Mouse (Mus musculus) CH12F3 (cell line): ENCODE measurements around the gene Kirrel3.

Source experiments
- in situ Hi-C: fragments of 300-500 bp; cut with MboI; formaldehyde crosslinking; loops from 2 replicates; pipeline ENCODE4 v1.14.3; 2020; ENCODE audit warnings: low sequenced_read_pairs

Kirrel3 gene

DNA sequence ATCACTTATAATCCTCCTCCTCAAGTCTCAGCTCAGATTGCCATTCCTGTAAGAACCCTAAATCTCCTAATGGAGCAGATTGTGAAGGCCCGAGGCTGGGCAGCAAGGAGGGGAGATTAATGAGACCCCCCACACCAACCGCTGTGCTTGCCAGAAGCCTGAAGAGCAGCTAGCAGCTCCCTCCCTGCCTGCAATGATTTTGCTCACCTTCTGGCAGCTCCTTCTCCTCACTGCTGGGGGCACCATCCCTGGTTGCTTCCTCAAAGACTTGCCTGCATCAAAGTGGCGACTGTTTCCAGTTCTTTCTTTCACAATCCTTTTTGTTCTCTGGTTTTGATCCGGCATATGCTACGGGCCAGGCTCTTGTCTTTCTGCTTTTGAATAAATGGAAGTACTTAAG, 253.7 kb downstream of the Kirrel3 start:
- in situ Hi-C loops = no loop called here

DNA sequence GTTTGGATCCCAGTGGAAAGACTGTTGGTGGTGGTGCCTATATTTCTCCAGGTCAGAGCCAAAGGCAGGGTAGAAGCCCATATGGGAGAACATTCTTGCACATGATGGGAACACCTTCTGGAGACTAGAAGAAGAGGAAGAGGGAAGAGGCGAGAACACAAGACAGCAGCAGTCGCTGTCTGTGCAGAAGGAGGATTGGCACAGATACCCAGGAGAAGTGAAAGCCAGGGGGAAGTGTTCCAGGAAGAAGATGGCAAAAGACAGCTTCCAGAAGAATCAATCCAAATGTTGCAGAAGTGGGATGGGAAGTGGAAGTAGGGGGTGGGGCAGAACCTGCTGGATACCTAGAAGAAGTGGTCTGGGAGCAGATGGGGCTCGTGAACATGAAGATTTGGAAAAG, 255.1 kb downstream of the Kirrel3 start:
- in situ Hi-C loops = no loop called here

DNA sequence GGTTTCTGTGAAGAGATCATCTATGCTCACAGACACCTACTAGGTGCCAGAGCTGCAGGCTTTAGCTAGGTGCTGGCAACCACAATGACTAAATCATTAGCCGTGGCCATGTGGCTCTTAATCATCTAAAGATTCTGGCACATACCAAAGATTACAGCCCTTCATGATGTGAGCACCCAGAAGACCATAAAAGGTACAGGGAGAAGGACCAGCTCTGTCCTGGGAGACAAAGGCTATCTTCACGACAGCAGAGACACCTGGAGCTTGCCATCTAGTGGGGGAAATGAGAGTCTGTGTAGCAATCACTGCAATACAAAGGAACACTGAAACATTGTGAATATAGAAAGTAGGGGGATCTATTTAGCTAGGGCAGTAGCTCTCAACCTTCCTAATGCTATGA, 262.3 kb downstream of the Kirrel3 start:
- in situ Hi-C loops = no loop called here

DNA sequence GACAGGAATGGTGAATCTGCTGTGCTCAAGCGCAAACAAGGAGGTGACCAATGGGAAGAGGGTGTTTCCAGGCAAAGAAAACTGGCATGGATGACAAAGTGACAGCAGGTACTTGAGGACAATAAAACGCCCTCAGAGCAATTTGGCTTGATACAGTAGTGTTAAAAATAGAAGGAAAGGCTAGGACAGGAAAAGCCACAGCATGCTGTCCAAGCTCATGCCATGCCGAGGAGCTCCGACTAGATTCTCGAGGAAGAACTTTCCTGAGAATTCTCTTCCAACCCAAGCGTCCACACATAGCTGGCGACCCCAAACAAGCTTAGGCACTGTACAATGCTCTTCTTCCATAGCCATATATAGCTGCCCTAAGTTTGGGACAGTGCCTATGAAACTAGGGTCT, 263.5 kb downstream of the Kirrel3 start:
- in situ Hi-C loops = no loop called here

DNA sequence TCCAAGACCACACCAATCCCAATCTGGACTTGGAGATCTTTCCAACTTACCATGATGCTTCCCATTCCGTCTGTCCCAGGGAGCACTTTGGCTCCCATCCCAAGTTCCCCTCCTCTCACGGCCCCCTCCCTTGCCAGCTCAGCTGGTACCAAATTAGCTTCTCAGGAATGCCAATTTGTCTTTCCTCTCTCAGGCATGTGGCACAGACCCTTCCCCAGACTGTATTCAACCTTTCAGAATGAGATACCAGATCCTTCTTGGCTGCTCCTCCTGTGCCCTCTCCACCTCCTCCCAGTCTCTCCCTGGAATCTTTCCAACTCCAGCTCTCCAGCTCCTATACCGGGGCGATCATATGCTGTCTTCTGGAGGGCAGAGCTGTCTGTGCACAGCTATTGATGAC, 264.2 kb downstream of the Kirrel3 start:
- in situ Hi-C loops = no loop called here

DNA sequence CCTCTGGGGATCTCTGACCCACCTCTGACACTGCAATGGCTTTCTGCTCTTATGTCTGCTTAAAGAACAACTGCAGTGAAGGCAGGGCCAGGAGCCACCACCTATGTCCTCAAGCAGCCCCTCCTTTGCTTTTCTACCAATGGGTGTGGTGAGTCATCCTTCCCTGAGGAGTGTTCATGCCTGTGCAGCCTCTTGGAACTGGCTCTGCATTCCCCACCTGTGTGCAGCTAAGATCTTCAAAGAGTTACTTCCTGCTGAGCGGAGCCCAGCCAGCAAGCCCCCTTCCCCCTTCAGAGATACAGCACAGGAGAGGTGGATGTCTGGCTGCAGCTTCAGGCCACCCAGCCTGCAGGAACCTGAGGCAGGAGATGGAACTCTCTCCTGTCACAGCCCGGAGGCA, 265.2 kb downstream of the Kirrel3 start:
- in situ Hi-C loops = no loop called here

DNA sequence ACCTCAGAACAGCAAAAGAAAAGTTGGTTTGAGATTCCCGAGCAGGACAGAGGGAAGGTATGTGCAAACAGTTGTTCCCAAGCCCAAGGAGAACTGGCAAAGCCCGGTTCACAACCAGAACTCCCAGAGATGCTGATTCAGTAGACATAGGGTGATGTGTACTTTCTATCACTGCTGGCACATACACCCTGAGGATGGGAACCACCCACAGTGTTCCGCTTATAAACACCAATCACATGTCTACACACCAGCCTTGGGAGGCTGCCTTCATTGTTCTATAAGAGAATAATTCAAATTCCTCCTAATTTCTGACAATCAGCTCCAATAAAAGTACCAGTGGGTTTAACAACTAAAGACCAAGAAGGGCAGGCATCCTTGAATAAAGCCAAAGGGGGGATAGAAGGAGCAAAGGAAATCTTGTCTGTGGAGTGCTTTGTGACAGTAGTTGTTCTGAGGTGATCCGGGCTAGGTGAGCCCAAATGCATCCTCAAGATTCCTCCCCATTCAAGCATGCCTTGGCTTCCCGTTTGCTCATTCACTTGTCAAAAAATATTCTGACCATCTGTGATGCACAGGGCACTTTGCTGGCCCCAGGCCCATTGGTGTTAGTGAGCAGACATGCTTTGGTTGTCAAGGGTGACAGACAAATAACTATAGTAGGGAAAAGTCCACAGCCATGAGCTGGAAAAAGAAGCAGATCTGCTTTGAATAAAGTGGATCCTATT, 266.5 kb downstream of the Kirrel3 start:
- in situ Hi-C loops = no loop called here

DNA sequence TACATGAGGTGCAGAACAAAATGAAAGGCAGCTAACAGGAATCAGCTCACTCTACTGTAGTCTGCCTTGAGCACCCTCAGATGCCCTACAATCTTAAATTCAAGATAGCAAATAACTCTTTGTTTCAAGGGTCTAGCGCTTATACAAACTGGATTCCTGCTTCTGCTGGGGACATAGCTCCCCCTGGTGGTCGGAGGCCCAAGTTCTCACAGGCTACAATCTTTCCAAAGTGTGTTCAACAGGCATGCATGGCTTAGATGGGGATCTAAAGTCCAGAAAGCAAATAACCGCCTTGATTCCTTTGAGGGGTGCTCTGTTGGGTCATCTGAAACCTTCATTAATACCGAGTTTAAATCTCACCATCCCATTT, 267.1 kb downstream of the Kirrel3 start:
- in situ Hi-C loops = no loop called here

DNA sequence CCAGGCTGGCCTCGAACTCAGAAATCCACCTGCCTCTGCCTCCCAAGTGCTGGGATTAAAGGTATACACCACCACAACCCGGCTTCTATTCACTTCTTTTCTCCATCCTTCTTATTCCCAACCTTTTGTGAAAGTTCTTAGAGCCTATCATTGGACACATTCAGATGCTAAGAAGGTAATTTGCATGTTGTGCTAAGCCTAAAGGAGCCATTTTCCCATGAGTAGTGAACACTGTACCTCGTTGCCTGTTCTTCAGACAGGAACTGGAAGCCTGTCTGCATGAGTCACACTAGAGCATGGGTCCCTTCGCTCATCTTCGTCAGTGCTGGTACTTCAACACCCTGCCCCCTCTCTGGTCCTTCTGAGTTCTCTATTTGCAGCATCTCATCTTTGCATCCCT, 268.2 kb downstream of the Kirrel3 start:
- in situ Hi-C loops = no loop called here

DNA sequence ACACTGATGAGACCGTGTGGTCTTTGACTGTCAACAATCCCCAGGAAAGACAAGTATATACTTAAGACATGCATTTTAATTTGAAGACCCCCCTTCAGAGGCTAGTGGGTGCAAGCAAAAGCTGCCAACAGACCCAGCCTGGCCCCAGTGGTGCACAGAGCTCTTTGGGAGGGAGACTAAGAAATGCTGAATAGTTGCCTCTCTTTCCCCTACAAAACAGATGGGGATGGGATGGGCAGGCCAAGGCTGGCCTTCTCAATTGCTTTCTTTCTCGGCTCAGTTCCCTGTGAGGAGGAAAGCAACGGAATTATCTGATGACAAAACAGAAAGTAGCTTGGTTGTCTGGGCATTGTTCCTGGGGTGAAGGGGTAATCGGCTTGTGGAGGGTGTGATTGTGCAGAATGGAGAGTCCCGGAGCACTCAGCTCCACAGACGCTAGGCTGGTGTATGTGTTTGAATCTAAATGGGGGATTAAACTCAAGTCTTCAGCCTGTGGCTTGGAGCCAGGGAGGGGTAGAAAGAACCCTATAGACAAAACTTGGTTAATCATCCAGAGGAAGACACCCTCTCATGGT, 268.9 kb downstream of the Kirrel3 start:
- in situ Hi-C loops = no loop called here

DNA sequence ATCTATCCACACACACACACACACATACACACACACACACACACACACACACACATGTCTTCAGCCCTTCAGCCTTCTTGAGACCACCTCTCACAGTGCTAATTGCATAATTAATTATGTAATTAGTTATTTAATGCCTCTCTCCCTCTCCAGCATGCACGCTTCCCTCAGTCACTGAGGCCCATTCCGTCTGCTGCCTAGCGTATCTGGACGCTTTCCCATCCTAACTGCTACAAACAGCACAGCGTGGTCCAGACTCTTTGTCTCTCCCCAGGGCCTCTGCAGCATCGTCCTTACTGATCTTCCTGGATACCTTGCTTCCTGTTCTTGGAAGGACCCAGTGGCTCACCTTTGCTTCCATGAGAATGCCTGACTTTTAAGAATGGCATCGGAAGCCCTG, 270.4 kb downstream of the Kirrel3 start:
- in situ Hi-C loops = no loop called here

DNA sequence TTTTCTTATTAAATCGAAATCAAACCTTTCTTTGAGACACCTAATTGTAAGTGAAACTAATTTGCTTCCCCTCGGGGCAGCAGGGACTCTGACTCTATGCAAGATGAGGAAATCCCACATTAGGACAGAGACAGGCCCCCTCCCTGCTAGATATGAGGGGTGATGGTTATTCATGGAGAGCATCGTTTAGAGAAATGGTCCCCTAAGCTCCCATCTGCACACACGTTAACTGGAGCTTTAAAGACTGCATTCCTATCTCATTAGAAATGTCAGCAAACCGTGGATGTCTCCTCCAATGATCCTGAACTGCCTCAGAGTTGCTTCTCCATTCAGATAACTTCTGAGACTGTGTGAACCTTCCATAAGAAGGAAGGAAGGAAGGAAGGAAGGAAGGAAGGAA, 273.2 kb downstream of the Kirrel3 start:
- in situ Hi-C loops = no loop called here

DNA sequence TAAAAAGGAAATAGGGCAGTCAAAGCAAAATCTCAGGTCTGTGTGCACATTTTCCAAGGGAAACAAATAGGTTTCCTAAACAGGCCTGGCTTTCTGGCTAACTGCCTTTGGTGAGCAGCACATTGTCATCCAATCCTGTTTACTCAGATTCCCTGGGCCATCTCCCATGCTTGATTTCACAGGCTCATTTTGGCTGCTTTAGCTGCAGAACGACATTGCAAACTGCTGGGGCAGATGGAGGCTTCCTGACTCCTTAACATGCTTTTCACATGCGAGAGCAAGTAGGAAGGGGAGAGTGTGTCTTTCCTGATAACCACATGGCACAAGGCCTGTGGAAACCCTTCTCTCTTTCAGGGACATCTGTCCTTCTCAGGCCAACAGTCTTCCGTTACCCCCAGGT, 274.8 kb downstream of the Kirrel3 start:
- in situ Hi-C loops = no loop called here

DNA sequence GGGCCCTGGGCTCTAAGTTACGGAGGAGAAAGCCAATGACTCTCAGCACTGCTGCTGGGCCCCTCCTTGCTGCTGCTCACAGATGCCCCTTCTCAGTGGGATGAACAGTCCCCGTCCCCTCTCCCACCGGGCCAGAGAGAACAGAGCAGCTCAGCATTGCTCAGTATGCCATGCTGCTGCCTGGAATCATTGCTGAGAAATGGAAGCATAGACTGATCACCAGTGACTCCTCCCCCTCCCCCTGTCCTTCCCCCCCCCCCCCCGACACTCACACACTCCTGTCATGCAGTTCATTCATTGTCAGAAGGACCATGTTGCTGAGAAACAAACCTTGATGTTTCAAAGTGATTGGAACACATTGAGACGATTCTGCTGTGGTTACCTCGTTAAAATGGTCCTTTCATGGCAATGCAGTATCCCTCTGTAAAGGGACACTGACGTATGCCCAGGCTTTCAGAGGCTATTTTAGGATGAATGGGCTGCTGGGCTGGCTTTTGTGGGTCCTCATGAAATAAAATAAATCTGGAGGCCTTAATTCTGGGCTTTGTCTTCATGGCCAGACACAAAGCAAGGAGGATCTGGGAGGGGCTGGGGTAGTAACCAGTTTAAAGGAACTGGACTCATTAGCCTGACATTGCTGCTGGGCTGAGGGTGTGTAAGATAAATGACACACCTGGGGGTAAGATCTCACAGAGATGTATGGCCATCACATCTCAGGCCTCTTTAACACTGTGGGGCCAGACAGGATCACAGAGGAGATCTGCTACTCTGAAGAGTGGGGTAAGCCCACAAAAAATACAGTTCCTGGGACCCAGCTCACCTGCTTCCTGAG, 281.3 kb downstream of the Kirrel3 start:
- in situ Hi-C loops = no loop called here

DNA sequence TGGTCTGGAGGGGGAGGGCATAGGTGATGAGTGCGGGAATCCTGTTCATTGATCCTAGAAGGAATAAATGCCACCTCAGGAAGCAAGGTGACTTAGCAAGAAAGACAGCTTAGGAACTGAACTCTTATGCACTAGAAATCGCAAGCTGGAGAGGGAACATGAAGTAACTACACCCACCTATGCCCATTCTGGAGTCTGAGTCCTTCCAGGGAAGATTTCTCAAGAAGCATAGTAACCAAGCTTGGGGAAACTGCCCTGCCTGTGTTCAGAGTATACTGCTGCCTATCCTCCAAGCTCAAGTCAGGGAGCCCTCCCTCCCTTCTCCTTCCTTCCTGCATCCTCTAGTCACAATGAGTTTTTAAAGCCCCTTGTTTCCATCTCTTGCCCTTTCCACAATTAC, 283.3 kb downstream of the Kirrel3 start:
- in situ Hi-C loops = no loop called here

DNA sequence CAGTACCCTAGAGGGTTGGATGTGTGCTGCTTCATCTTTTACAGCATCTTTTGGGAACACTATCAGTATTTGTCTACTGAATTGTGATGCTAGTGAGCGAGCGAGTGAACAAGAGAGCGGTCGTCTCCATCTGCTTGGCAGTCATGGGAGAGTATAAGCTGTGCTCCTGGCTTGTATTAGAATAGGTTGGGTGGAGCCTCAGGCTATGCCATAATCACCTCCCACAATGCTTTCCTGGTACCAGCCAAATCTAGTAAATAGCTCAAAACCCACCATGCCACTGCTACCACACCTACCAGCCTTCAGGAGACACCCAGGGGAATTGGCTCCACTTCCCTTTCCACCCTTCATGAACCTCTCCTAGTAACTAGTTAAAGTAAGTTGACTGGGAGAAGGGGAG, 285.3 kb downstream of the Kirrel3 start:
- in situ Hi-C loops = no loop called here

DNA sequence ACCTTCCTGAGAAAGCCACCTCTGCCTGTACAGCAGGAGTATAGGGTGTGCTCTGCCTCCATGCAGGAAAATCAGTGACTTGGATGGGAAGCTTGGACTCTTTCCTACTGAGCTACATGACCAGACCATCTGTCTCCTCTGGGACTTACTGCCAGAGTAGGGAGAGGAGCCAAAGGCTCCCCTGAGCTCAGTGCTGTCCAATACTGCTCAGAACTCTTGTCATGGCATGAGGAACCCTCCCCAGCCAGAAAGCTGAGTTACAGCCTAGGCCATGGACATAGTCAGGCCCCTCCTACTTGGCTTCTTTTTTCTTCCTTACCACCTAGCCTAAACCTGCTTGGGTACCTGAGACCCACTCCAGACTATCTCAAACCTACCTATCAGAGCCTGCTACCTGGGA, 285.7 kb downstream of the Kirrel3 start:
- in situ Hi-C loops = no loop called here

DNA sequence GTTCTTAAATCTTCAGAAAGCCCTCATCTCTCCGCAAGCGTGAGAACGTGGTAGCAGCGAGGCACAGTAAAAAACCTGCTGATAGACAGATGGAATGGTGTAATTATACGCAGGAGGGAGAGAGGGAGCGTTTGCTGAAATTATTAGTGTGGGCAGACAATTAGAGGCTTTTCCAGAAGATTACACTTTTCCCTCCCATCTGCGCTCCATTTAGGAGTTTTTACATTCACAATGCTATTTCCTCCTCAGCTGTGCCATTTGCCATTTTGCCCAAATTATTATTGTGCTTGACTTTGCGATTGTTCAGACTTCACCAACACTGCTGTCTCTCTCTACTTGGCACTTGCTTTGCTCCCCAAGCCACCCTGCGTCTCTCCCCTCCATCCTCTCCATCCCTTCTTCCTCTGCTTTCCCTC, 286.3 kb downstream of the Kirrel3 start:
- in situ Hi-C loops = no loop called here

DNA sequence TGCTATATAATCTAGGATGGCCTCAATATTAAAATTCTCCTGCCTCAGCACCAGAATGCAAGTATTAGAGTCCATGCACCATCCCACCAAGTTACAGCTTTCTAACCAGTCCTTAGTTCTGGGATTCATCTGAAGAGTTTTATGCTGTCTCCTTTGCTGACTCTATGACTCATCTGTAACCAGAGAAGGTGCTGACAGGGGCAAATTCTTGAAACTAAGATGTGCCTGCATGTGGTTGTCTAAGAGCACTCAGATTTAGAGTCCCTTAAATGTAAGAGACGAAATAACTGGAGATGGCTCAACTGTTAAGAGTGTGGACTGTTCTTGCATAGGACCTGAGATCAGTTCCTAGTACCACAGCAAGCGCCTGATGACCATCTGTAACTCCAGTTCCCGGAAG, 295.7 kb downstream of the Kirrel3 start:
- in situ Hi-C loops = no loop called here

DNA sequence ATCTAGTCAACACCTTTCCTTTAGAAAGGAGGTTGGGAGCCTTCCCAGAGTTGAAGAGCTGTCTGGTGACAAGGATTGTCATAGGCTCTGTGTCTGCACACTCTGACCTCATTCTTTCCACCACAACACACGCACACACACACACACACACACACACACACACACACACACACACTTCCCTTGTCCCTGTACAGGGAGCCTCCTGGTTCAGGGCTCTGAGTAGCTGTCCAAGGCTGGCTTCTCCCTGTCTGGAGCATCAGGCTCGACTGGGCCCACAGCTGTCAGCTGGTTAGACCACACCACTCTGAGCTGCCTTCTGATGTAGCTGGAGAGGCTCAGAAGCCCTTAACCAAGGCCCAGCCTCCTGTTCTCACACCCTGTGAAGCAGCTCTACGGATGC, 302.2 kb downstream of the Kirrel3 start:
- in situ Hi-C loops = no loop called here

DNA sequence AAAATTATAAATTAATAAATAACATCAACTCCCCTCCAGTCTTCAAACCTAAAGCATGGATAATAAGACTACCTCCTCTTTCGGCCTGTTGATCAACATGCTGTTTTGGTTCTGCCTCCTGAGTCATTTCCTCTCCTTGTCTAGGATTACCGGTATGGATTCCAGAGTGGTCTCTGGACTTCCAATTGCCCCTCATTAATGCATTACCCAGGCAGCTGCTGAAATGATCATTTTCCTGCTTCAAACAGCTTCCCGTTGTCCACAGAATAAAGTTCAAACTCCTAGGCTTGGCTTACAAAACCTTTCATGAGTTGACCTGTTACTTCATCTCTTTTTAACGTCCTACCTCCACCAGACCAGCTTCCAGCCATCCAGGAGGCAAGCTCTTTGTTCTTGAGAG, 309.5 kb downstream of the Kirrel3 start:
- in situ Hi-C loops = no loop called here

DNA sequence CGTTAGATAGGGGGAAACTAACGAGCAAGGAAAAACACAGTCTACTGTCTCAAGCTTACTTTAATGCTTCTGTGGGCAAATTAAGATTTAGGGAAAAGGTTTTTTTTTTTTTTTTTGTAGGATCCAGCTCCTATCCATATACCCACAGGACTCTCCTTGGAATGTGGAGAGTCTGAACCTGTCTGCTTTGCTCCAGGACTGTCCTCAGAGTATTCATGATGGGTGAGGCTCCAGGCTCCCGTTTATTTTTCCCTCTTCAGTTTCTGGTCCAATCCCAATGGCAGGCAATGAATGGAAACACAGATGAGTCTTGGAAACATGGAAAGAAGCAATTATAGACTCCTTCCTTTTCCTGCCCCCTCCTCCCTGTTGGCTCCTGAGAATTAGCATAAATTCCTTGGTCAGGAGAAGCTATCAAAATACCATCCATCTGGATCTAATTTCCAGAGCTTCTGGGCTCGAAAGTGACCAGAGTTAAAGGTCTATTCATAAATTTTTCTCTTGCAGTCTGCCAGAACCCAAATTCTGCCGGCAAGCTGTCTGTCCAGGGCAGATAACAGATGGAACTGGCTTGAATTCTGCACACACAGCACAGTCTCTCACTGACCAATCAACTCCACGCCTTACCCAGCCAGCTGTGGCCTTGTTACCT, 312.1 kb downstream of the Kirrel3 start:
- in situ Hi-C loops = no loop called here
